Comparison of ENCODE assay signal across 8 mouse cellular contexts in the genomic region with DNA sequence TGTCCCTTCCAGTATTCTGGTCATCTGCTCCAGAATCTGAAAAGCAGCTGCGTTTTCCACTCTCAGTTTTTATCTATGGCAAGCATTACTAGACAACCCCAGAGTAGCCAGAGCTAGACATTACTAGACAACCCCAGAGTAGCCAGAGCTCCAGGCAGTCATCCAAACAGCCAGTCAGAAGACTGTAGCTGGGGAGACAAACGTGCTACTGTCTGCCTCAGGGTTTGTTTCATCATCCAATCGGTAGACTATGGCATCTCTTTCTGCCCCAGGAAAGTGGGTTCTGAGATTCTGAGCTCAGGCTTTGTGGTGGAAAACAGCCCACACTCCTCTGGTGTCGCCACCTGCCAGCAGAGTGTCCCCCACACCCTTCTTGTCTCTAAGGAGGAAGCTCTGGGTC. TPM values are rescaled to one million over a fixed set of nuclear protein-coding genes. Genes with fewer than 3 reads are reported as not detected.
DNase-seq lines count a peak whose midpoint lies in the region; ATAC-seq and TF ChIP-seq lines count a peak whose summit lies in the region.

No protein-coding gene starts in this region.

- H3K4me2 ChIP-seq in limb, embryonic 14.5 days (replicated peaks; ENCODE audit: low read depth, low read length, severe bottlenecking), result peak overlapping the region; percentile 34; the same call in 1 of the 2 replicates
- H3K4me2 ChIP-seq in neural tube, embryonic 11.5 days (ENCODE audit: low read depth), result 0 out of 2 replicates have a peak overlapping the region, but pooled peaks have one; percentile 10

- WGBS in embryonic facial prominence, embryonic 10.5 days, result 35% methylated on average over 4 of the region's 4 CpGs
- WGBS in kidney, adult 2 months, result 26% methylated on average over 4 of the region's 4 CpGs
- 30% methylated on average over 4 of the region's 4 CpGs for WGBS in limb, embryonic 14.5 days
- WGBS in neural tube, embryonic 11.5 days, result 41% methylated on average over 4 of the region's 4 CpGs
- WGBS in thymus, adult 2 months, result 3% methylated on average over 4 of the region's 4 CpGs

- no peaks in the 10 kb centered on the region for H3K27me3 ChIP-seq in embryonic facial prominence, embryonic 10.5 days (replicated peaks; ENCODE audit: low read depth, poor library complexity, severe bottlenecking)
- no peaks in the 10 kb centered on the region for H3K27me3 ChIP-seq in kidney, adult 2 months (replicated peaks; ENCODE audit: control insufficient read depth, insufficient read depth, low read length)
- H3K27me3 ChIP-seq in limb, embryonic 14.5 days (ENCODE audit: control insufficient read depth, insufficient read depth, low read length), result no peaks in the 10 kb centered on the region
- no peaks in the 10 kb centered on the region for H3K27me3 ChIP-seq in neural tube, embryonic 11.5 days (ENCODE audit: control insufficient read depth, insufficient read depth, low read length)
- H3K27me3 ChIP-seq in thymus, adult 2 months (ENCODE audit: control insufficient read depth, insufficient read depth, low read length), result no peaks in the 10 kb centered on the region

- H3K9me3 ChIP-seq in embryonic facial prominence, embryonic 10.5 days, result no peaks in the 10 kb centered on the region
- H3K9me3 ChIP-seq in limb, embryonic 14.5 days (ENCODE audit: control insufficient read depth, low read length), result no peaks in the 10 kb centered on the region
- no peaks in the 10 kb centered on the region for H3K9me3 ChIP-seq in neural tube, embryonic 11.5 days (ENCODE audit: control insufficient read depth, low read length)

- ATAC-seq in limb, embryonic 14.5 days (ENCODE audit: low FRiP score, low read depth), result peak; percentile 77
- peak; percentile 20; the same call in 1 of the 2 replicates for ATAC-seq in neural tube, embryonic 11.5 days (ENCODE audit: insufficient read depth, low FRiP score, low TSS enrichment)

- H3K27ac ChIP-seq in embryonic facial prominence, embryonic 10.5 days (replicated peaks), result no peak overlapping the region
- H3K27ac ChIP-seq in kidney, adult 2 months (ENCODE audit: insufficient read depth, low read depth, low read length), result no peak overlapping the region
- no peak overlapping the region for H3K27ac ChIP-seq in limb, embryonic 14.5 days (replicated peaks; ENCODE audit: low read depth, low read length)
- no peak overlapping the region for H3K27ac ChIP-seq in neural tube, embryonic 11.5 days (ENCODE audit: low read depth, low read length)
- no peak overlapping the region for H3K27ac ChIP-seq in thymus, adult 2 months (ENCODE audit: control insufficient read depth, insufficient read depth, low read length)

- no peak overlapping the region for H3K4me3 ChIP-seq in embryonic facial prominence, embryonic 10.5 days
- H3K4me3 ChIP-seq in kidney, adult 2 months (ENCODE audit: insufficient read depth, low read depth, low read length), result peak overlapping the region; percentile 12; the same call in 1 of the 2 replicates
- peak overlapping the region; percentile 13 for H3K4me3 ChIP-seq in limb, embryonic 14.5 days (replicated peaks; ENCODE audit: low read length)
- no peak overlapping the region for H3K4me3 ChIP-seq in neural tube, embryonic 11.5 days (ENCODE audit: low read depth, low read length)
- H3K4me3 ChIP-seq in thymus, adult 2 months (ENCODE audit: control insufficient read depth, insufficient read depth, low read length), result no peak overlapping the region

- no peak for TF ChIP-seq POLR2A in kidney, adult 2 months (IDR thresholded peaks at IDR 0.05; ENCODE audit: low read depth, low read length)
- no peak for TF ChIP-seq POLR2A in limb, embryonic 14.5 days (IDR thresholded peaks at IDR 0.05; ENCODE audit: borderline replicate concordance, extremely low read depth, insufficient read depth, insufficient read length)
- no peak for TF ChIP-seq POLR2A in thymus, adult 2 months (IDR thresholded peaks at IDR 0.05; ENCODE audit: control insufficient read depth, extremely low read depth, insufficient read depth, low read length, poor library complexity)

- no peaks in the 10 kb centered on the region for H3K36me3 ChIP-seq in embryonic facial prominence, embryonic 10.5 days (replicated peaks)
- no peaks in the 10 kb centered on the region for H3K36me3 ChIP-seq in kidney, adult 2 months (ENCODE audit: control insufficient read depth, insufficient read depth, low read length)
- H3K36me3 ChIP-seq in limb, embryonic 14.5 days (ENCODE audit: control insufficient read depth, insufficient read depth, low read length), result no peaks in the 10 kb centered on the region
- no peaks in the 10 kb centered on the region for H3K36me3 ChIP-seq in neural tube, embryonic 11.5 days (ENCODE audit: control insufficient read depth, insufficient read depth, low read length)
- no peaks in the 10 kb centered on the region for H3K36me3 ChIP-seq in thymus, adult 2 months (ENCODE audit: control insufficient read depth, insufficient read depth, low read length)

- peak; percentile 22 for DNase-seq in retina, adult 2 months (ENCODE audit: low read depth, low spot score)
- no peak for DNase-seq in retina, embryonic 14.5 days (ENCODE audit: low spot score)
- DNase-seq in embryonic facial prominence, embryonic 10.5 days (ENCODE audit: low spot score), result peak; percentile 20
- peak; percentile 51 to 77 for DNase-seq in heart, adult 9 months (ENCODE audit: low spot score in 2 of 2)
- peak; percentile 52 for DNase-seq in kidney, adult 2 months
- DNase-seq in limb, embryonic 14.5 days (ENCODE audit: low spot score), result peak; percentile 73
- peak; percentile 24 for DNase-seq in neural tube, embryonic 11.5 days (ENCODE audit: low spot score)
- no peak for DNase-seq in thymus, adult 2 months

- no peak overlapping the region for H3K9ac ChIP-seq in limb, embryonic 14.5 days (ENCODE audit: low read depth, low read length, severe bottlenecking)
- H3K9ac ChIP-seq in neural tube, embryonic 11.5 days (ENCODE audit: low read length), result no peak overlapping the region

- no peaks in the 10 kb centered on the region; the same call in 1 of the 2 replicates for H3K4me1 ChIP-seq in embryonic facial prominence, embryonic 10.5 days
- H3K4me1 ChIP-seq in kidney, adult 2 months (ENCODE audit: control insufficient read depth, insufficient read depth, low read length), result no peaks in the 10 kb centered on the region
- H3K4me1 ChIP-seq in limb, embryonic 14.5 days (ENCODE audit: control insufficient read depth, insufficient read depth, low read length), result no peaks in the 10 kb centered on the region
- H3K4me1 ChIP-seq in neural tube, embryonic 11.5 days (ENCODE audit: control insufficient read depth, insufficient read depth, low read length), result no peaks in the 10 kb centered on the region
- no peaks in the 10 kb centered on the region; the same call in 1 of the 2 replicates for H3K4me1 ChIP-seq in thymus, adult 2 months (replicated peaks; ENCODE audit: control insufficient read depth, insufficient read depth, low read length)

- TF ChIP-seq CTCF in kidney, adult 2 months (conservative IDR thresholded peaks at IDR 0.05; ENCODE audit: insufficient read depth, insufficient read length, low read depth, low read length), result no peak
- no peak for TF ChIP-seq CTCF in thymus, adult 2 months (IDR thresholded peaks at IDR 0.05; ENCODE audit: borderline replicate concordance, control insufficient read depth, extremely low read depth, insufficient read depth, low read length, poor library complexity)

RNA-seq across cellular contexts. Expression of a gene that starts 23.3 kb away (rescaled TPM):
- not detected in 2 replicates for polyA plus RNA-seq in embryonic facial prominence, embryonic 10.5 days (2016; fragmentation: Nextera tagmentation; extraction: Ambion mirVana)
- not detected in 2 replicates for polyA plus RNA-seq in kidney, adult 2 months (2012; rRNA removed)
- 0.03 TPM in 1 of 2 replicates, not detected in the other for polyA plus RNA-seq in limb, embryonic 14.5 days (2012; rRNA removed)
- 0.06 TPM in 1 of 2 replicates, not detected in the other for polyA plus RNA-seq in limb, embryonic 14.5 days (2014; fragmentation: Nextera tagmentation; extraction: Ambion mirVana)
- polyA plus RNA-seq in neural tube, embryonic 11.5 days (2014; fragmentation: Nextera tagmentation; extraction: Ambion mirVana), result not detected in 2 replicates
- polyA plus RNA-seq in thymus, adult 2 months (2012; rRNA removed), result 0.15 TPM in 2 replicates

RNA-seq across cellular contexts. Expression of a gene that starts 33.4 kb away (rescaled TPM):
- not detected in 2 replicates for polyA plus RNA-seq in embryonic facial prominence, embryonic 10.5 days (2016; fragmentation: Nextera tagmentation; extraction: Ambion mirVana)
- polyA plus RNA-seq in kidney, adult 2 months (2012; rRNA removed), result not detected in 2 replicates
- polyA plus RNA-seq in limb, embryonic 14.5 days (2012; rRNA removed), result 0.05 TPM in 1 of 2 replicates, not detected in the other
- not detected in 2 replicates for polyA plus RNA-seq in limb, embryonic 14.5 days (2014; fragmentation: Nextera tagmentation; extraction: Ambion mirVana)
- not detected in 2 replicates for polyA plus RNA-seq in neural tube, embryonic 11.5 days (2014; fragmentation: Nextera tagmentation; extraction: Ambion mirVana)
- 0.05 TPM in 1 of 2 replicates, not detected in the other for polyA plus RNA-seq in thymus, adult 2 months (2012; rRNA removed)

RNA-seq across cellular contexts. Expression of a gene that starts 45.0 kb away (rescaled TPM):
- polyA plus RNA-seq in embryonic facial prominence, embryonic 10.5 days (2016; fragmentation: Nextera tagmentation; extraction: Ambion mirVana), result not detected in 2 replicates
- not detected in 2 replicates for polyA plus RNA-seq in kidney, adult 2 months (2012; rRNA removed)
- polyA plus RNA-seq in limb, embryonic 14.5 days (2012; rRNA removed), result not detected in 2 replicates
- polyA plus RNA-seq in limb, embryonic 14.5 days (2014; fragmentation: Nextera tagmentation; extraction: Ambion mirVana), result not detected in 2 replicates
- not detected in 2 replicates for polyA plus RNA-seq in neural tube, embryonic 11.5 days (2014; fragmentation: Nextera tagmentation; extraction: Ambion mirVana)
- 0.10 TPM in 1 of 2 replicates, not detected in the other for polyA plus RNA-seq in thymus, adult 2 months (2012; rRNA removed)

RNA-seq across cellular contexts. Expression of a gene that starts 54.0 kb away (rescaled TPM):
- polyA plus RNA-seq in embryonic facial prominence, embryonic 10.5 days (2016; fragmentation: Nextera tagmentation; extraction: Ambion mirVana), result not detected in 2 replicates
- not detected in 2 replicates for polyA plus RNA-seq in kidney, adult 2 months (2012; rRNA removed)
- 0.16 and 0.22 TPM in 2 replicates for polyA plus RNA-seq in limb, embryonic 14.5 days (2012; rRNA removed)
- 0.10 TPM in 1 of 2 replicates, not detected in the other for polyA plus RNA-seq in limb, embryonic 14.5 days (2014; fragmentation: Nextera tagmentation; extraction: Ambion mirVana)
- not detected in 2 replicates for polyA plus RNA-seq in neural tube, embryonic 11.5 days (2014; fragmentation: Nextera tagmentation; extraction: Ambion mirVana)
- polyA plus RNA-seq in thymus, adult 2 months (2012; rRNA removed), result 0.39 and 0.78 TPM in 2 replicates

Comparison
In these comparisons a context has a peak if more than half of its experiments do, and no peak if none do; other contexts are left out.
1. DNase-seq: peak in retina, adult 2 months (single experiment), embryonic facial prominence, embryonic 10.5 days (single experiment), heart, adult 9 months (2 of 2), kidney, adult 2 months (single experiment), limb, embryonic 14.5 days (single experiment) and neural tube, embryonic 11.5 days (single experiment); none in retina, embryonic 14.5 days (single experiment) and thymus, adult 2 months (single experiment).
2. H3K4me3 ChIP-seq: peak in kidney, adult 2 months (single experiment) and limb, embryonic 14.5 days (single experiment); none in embryonic facial prominence, embryonic 10.5 days (single experiment), neural tube, embryonic 11.5 days (single experiment) and thymus, adult 2 months (single experiment).